Mouse (Mus musculus) adipose tissue, adult 10 weeks (tissue): ENCODE results near the gene Obox1. TPM values are rescaled to one million over a fixed set of nuclear protein-coding genes. Genes with fewer than 3 reads are reported as not detected.

ENCODE experiments used
- polyA plus RNA-seq: library from polyadenylated mRNA; stranded (reverse); fragments of 350-450 nt; fragmentation: Illumina TruSeq; extraction: RNeasy Lipid Tissue Mini Kit (QIAGEN cat#74804); gene quantifications from one replicate; pipeline ENCODE4 v1.2.3, GENCODE M21; 2014; ENCODE audit warnings: low read depth, low replicate concordance

Obox1 gene
- not detected for polyA plus RNA-seq

GRCm38 (mm10) chr7:15388421-15388998 is at the start of gene Obox1, which contains the start of gene Obox2:
TSS of gene Obox1 (plus strand) at chr7:15388948.
TSS of gene Obox2 (plus strand) at chr7:15388721.

Other genes starting within 250 kb of the Obox1 start
- gene Obox2, start 227 bp upstream of the Obox1 start, polyA plus RNA-seq = not detected